Mouse (Mus musculus) intestine, embryonic 15.5 days (tissue): ENCODE data around the gene Fuom. TPM values are rescaled to one million over a fixed set of nuclear protein-coding genes. Genes with fewer than 3 reads are reported as not detected.
A peak's percentile ranks its signal among the peaks of the same experiment; 100 is the strongest.
"Not testable (repeated sequence)": the region's sequence is repeated elsewhere in the genome, so short reads cannot be mapped to it uniquely, and the experiment has no call there.

Experiments
- ATAC-seq: fragments of 200-750 bp; cut with Nextera tagmentation; 2 replicates; pipeline ENCODE4 v1.8.0; 2017; ENCODE audit warnings: moderate TSS enrichment, moderate library complexity
- H3K27ac ChIP-seq: fragments of 300-500 bp; sonication (generic); 2 replicates; pipeline ENCODE4 v1.5.1; 2015; ENCODE audit warnings: mild to moderate bottlenecking, inconsistent platforms
- H3K27me3 ChIP-seq: fragments of 300-500 bp; sonication (generic); replicated peaks from 2 replicates; pipeline ENCODE4 v1.6.1; 2015; ENCODE audit warnings: inconsistent platforms
- H3K36me3 ChIP-seq: fragments of 300-500 bp; sonication (generic); 2 replicates; pipeline ENCODE4 v1.6.1; 2015; ENCODE audit warnings: inconsistent platforms
- H3K4me1 ChIP-seq: fragments of 300-500 bp; sonication (generic); replicated peaks from 2 replicates; pipeline ENCODE4 v1.6.1; 2015; ENCODE audit warnings: inconsistent platforms
- H3K4me2 ChIP-seq: fragments of 300-500 bp; sonication (generic); replicated peaks from 2 replicates; pipeline ENCODE4 v1.6.1; 2015; ENCODE audit warnings: mild to moderate bottlenecking, inconsistent platforms
- H3K4me3 ChIP-seq: fragments of 300-500 bp; sonication (generic); replicated peaks from 2 replicates; pipeline ENCODE4 v1.5.1; 2015; ENCODE audit warnings: inconsistent platforms
- H3K9ac ChIP-seq: fragments of 300-500 bp; sonication (generic); 2 replicates; pipeline ENCODE4 v1.6.1; 2015; ENCODE audit warnings: inconsistent platforms
- H3K9me3 ChIP-seq: fragments of 300-500 bp; sonication (generic); 2 replicates; pipeline ENCODE4 v1.6.1; 2016; ENCODE audit warnings: inconsistent platforms
- WGBS: fragments of 180-500 bp; shearing (Covaris S2); methylation state at CpG from one replicate; pipeline ENCODE4 v1.1.7; 2015; 5-methylcytosine and 5-hydroxymethylcytosine counted together
- polyA plus RNA-seq: library from polyadenylated mRNA; unstranded; fragments of >200 nt; fragmentation: Nextera tagmentation; extraction: Ambion mirVana; gene quantifications from 2 replicates; pipeline ENCODE4 v1.2.1, GENCODE M21; 2015

Fuom gene
- 53.5 and 59.6 TPM in 2 replicates for polyA plus RNA-seq

DNA sequence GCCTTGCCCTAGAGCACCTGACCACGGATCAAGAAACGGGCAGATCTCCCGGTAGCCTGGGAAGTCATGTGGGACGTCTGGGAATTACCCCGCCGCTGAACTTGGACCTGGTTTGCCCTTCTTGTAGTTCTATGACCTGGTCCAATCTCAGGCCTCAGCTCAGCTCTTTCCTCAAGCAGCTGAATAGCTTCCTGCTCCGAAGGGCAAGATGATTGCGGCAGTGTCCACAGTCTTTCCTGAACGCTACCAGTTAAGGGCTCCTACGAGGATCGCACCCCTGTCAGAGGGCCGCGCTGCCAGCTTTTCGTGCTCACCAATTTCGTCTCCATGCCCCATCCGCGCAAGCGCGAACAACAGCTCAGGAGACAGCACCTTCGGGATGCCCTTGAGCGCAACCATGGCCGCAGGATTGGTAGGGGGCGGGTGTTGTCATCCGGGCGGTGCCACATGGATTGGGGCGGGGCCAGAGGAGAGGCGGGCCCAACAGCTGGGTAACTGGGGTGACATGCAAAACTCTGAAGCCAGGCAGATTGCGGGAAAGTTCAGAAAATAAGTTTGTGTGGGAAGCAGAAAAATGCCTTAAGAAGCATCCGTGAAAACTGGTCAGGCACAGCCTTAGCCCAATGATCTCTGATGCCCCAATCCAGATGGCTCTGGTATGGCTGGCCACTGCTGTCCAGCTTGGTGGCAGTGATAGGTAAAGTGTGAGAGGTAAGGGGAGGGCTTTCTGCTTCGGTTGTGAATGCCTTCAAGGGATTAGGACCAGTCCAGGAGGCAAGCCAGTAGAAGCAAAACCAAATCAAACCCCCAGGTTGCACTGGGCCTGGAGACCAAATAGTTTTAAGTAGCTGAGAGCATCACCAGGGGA, at the start of gene Fuom:
Fuom (minus strand) TSS at position 449 of the 868 bp plus-strand sequence.
- Histone ChIP-seq H3K27ac (peak within 1 kb of the TSS; percentile 81), H3K9ac (peak within 1 kb of the TSS; percentile 54), H3K4me1 (0 out of 2 replicates have a peak, but pooled peaks cover 9% of the 10 kb centered on the region), H3K4me3 (peak within 1 kb of the TSS; percentile 41), H3K9me3 (no peaks in the 10 kb centered on the region), H3K27me3 (no peaks in the 10 kb centered on the region), H3K36me3 (peaks cover 8% of the 10 kb centered on the region; the same call in 1 of the 2 replicates), H3K4me2 (peak within 1 kb of the TSS; percentile 81)
- 1% methylated on average over 30 of the region's 30 CpGs for WGBS
- ATAC-seq, result peak; percentile 96

DNA sequence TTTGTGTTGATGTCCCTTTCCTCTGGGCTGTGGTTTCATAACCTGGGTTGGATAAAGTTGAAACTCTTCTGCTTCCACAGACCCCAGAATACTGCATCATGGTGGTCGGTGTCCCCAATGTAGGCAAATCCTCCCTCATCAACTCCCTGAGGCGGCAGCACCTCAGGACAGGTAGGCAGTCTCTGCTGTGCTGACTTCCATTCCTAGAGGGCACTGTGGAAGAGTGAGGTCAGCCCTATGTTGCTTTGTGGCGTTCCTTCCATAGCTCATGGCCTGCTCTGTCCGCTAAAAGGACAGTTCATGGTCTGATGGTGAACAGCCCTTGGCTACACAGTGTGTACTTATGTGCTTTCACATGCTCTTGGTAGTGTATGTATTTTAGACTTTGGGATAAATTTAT, 42.3 kb upstream of the Fuom start:
- H3K27me3 ChIP-seq, result no peaks in the 10 kb centered on the region
- H3K27ac ChIP-seq, result no peak overlapping the region
- H3K4me3 ChIP-seq, result no peak overlapping the region
- ATAC-seq, result no peak
- 0 out of 2 replicates have a peak, but pooled peaks cover 4% of the 10 kb centered on the region for H3K36me3 ChIP-seq
- no peak overlapping the region for H3K4me2 ChIP-seq
- no peaks in the 10 kb centered on the region for H3K4me1 ChIP-seq
- 86% methylated on average over 4 of the region's 4 CpGs for WGBS
- H3K9ac ChIP-seq, result no peak overlapping the region
- no peaks in the 10 kb centered on the region for H3K9me3 ChIP-seq

DNA sequence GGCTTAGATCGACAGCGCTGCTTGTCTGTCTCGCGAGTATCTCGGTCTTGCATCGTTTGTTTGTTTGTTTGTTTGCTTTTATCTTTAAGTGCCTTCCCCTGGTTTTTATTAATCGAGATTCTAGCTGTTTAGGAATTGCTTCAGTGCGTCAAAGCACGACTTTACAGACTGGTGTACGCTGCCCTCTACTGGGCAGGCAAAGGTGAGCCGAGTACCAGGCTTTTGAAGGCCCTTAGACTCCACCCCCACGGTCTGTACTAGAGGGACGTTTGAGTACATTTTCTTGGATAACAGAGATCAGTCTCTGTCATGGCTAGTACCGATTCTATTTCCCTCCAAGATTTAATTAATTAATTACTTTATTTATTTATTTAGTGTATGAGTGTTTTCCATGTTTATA, 39.1 kb upstream of the Fuom start:
- no peak overlapping the region for H3K9ac ChIP-seq
- H3K4me1 ChIP-seq, result no peaks in the 10 kb centered on the region
- H3K27ac ChIP-seq, result no peak overlapping the region
- H3K4me2 ChIP-seq, result no peak overlapping the region
- H3K9me3 ChIP-seq, result no peaks in the 10 kb centered on the region
- no peaks in the 10 kb centered on the region for H3K27me3 ChIP-seq
- no peak overlapping the region for H3K4me3 ChIP-seq
- no peaks in the 10 kb centered on the region for H3K36me3 ChIP-seq
- ATAC-seq, result no peak
- 4% methylated on average over 14 of the region's 14 CpGs for WGBS

DNA sequence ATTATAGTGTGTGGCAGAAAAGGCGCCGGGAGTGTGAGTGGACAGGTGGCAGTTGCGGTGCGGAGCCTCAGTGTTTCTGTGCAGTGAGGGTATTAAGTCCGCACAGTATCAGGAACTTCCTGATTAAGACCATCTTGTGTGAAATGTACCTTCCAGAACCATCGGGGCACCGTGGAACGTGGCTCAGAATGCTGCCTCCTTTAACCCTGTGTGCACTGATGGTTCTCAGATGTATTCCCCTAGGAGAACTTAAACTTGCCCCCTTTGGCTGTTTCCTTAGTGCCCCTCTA, 35.7 kb upstream of the Fuom start:
- H3K9me3 ChIP-seq, result no peaks in the 10 kb centered on the region
- ATAC-seq, result no peak
- H3K4me2 ChIP-seq, result peak overlapping the region; percentile 86
- peaks cover 3% of the 10 kb centered on the region; the same call in 1 of the 2 replicates for H3K36me3 ChIP-seq
- no peaks in the 10 kb centered on the region for H3K27me3 ChIP-seq
- H3K9ac ChIP-seq, result peak overlapping the region; percentile 90
- WGBS, result under 1% methylated on average over 8 of the region's 8 CpGs
- H3K4me3 ChIP-seq, result peak overlapping the region; percentile 81
- H3K4me1 ChIP-seq, result no peaks in the 10 kb centered on the region
- peak overlapping the region; percentile 81 for H3K27ac ChIP-seq

DNA sequence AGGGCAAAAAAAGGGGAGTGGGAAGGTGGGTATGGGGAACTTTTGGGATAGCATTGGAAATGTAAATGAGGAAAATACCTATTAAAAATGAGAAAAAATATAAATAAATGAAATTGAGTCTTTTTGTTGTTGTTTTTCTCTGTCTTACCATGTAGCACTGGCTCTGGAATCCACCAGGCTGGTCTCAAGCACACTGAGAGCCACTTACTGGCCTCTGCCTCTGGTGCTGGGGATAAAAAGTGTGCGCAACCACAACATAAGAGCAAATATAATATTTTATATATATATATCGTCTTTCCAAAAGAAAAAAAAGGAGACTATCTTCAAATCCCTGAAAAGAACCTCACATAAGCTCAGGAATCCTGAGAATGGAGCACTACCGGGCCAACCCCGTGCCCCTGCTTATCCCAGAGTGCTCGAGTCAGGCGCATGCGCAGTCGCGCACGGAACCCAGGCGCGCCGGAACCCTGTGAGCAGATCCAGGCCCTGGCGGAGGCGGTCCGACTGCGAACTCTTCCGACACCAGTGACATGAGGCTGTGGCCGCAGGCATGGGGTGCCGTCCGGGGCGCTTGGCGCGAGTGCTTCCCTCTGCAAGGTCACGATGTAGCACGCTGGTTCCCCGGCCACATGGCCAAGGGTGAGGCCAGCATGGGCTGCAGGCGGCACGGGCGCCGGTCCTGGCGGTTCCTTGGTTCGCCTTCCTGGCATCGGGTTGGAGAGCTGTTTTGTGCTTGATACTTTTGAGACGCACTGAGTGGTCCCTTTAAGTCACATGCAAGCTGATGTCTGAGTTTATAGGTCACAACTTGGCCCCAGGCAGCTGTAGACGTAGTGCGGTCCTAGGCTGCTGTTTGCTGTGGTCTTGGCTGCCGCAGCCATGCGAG, 35.1 kb upstream of the Fuom start, which contains the start of gene Mtg1:
Mtg1 (plus strand) TSS at position 430 of the 886 bp plus-strand sequence.
- Histone ChIP-seq H3K9ac (peak within 1 kb of the TSS; percentile 90), H3K4me3 (peak within 1 kb of the TSS; percentile 81), H3K4me2 (peak within 1 kb of the TSS; percentile 86), H3K36me3 (peaks cover 5% of the 10 kb centered on the region; the same call in 1 of the 2 replicates), H3K27me3 (no peaks in the 10 kb centered on the region), H3K27ac (peak within 1 kb of the TSS; percentile 81), H3K4me1 (no peaks in the 10 kb centered on the region), H3K9me3 (no peaks in the 10 kb centered on the region)
- 2% methylated on average over 39 of the region's 39 CpGs for WGBS
- ATAC-seq, result peak; percentile 99

DNA sequence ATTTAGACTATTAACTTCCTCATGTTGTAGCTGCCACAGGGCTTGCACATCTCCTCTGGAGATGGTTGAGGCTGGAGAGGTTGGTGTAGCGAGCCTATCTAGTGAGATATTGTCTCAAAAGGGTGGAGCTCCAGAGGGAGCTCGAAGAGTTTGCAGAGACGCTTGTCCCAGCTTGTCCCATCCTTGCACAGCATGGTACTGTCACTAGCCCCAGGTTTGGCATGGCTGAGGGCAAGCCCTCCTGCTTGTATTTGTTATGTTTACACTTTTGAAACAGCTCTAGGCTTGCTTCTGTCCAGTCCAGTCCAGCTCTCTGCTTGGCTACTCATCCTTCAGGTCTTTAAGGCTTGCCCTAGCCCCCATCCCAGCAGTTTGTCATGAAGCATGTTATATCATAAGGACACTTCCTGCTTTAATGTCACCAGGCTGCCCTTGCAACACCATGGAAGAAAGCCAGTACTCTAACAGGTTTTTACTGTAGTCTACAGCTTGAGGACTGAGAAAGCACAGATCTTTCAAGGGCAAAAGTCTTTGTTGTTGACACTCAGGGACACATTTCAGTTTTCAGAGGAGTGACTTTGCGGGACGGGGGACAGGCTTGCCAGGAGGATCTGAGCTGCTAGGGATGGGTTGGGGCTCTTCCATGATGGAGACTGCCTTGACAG, 33.0 kb upstream of the Fuom start:
- Histone ChIP-seq H3K27ac (no peak overlapping the region), H3K4me2 (no peak overlapping the region), H3K9ac (no peak overlapping the region), H3K27me3 (no peaks in the 10 kb centered on the region), H3K4me3 (no peak overlapping the region), H3K9me3 (no peaks in the 10 kb centered on the region), H3K36me3 (peaks cover 5% of the 10 kb centered on the region; the same call in 1 of the 2 replicates), H3K4me1 (no peaks in the 10 kb centered on the region)
- WGBS, result 86% methylated on average over 5 of the region's 5 CpGs
- ATAC-seq, result no peak

DNA sequence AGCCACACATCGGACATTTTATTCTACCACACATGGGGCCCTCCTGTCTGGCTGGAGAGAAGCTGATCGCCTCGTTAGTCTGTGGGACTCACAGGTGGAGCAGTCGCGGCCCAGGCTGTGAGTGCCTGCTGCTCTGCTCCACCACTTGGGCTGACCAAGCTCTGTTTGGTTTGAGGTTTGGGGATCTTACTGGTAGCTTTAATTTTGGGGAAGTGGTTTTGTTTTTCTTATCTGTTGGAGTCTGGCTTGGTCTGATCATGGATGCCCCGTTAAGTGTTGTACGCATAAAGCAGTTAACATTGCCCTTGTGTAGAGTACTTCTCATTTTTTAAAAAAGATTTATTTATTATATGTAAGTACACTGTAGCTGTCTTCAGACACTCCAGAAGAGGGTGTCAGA, 31.8 kb upstream of the Fuom start:
- WGBS, result 81% methylated on average over 7 of the region's 7 CpGs
- H3K27ac ChIP-seq, H3K27me3 ChIP-seq, H3K9me3 ChIP-seq, ATAC-seq, H3K4me1 ChIP-seq, H3K9ac ChIP-seq, H3K4me3 ChIP-seq, H3K4me2 ChIP-seq, H3K36me3 ChIP-seq: not testable (repeated sequence)

DNA sequence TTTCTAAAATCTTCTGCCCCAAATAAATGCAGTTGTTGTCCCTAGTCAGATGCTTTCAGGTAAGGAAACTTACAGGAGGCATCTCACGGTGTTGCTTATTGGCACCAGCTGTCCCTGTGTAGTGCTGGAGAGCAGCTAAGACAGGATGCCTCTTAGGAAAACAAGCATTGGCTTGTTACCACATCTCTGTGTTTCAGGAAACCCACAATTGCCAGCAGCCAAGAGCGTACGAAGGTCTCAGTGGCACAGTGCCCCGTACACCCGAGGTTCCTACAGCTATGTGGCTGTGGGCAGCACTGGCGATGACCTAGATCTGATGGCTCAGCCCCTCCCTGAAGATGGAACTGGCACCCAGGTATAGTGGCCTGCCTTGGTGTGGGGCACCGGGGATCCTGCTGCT, 29.9 kb upstream of the Fuom start:
- H3K4me1 ChIP-seq, H3K36me3 ChIP-seq, H3K9ac ChIP-seq, H3K4me2 ChIP-seq, H3K27ac ChIP-seq, ATAC-seq, H3K4me3 ChIP-seq, H3K9me3 ChIP-seq, H3K27me3 ChIP-seq: not testable (repeated sequence)
- 87% methylated on average over 7 of the region's 7 CpGs for WGBS

DNA sequence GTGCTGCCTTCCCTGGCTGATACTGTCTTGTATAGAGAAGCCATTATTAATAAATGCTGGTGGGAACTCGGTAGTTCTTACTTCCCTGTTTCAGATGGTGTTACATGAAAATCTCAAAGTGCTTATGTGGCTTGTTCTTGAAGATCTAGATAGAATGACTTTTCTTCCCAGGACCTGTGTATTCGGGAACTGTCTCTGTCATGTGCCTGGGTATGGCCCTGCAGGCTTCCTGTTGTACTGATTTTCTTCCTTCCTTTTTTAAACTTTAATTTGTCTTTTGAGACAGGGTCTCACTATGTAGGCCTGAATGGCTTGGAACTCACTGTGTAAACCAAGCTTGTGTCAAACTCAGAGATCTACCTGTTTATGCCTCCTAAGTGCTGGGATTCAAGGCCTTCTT, 25.7 kb upstream of the Fuom start:
- 76% methylated on average over 2 of the region's 2 CpGs for WGBS
- no peaks in the 10 kb centered on the region for H3K27me3 ChIP-seq

DNA sequence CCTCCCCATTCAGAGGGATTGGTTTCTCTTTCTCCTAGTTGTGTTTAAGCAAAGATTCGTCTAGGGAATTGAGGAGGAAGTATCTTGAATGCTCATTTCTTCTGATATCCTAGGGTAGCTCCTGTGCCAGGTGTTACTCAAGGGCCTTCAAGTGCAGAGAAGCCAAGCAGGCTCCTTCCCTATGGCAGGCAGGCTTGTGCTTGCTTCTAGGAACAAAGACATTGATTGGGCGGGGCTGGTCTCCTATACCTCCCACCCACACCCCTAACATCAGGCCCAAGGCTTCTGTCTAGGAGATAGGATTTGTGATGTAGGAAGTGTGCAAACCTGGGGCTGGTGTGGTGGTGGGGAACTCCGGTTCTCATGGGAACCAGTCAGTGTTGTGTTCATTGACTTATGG, 24.7 kb upstream of the Fuom start:
- no peak for ATAC-seq
- Histone ChIP-seq H3K4me1 (peaks cover 8% of the 10 kb centered on the region), H3K9ac (no peak overlapping the region), H3K36me3 (no peaks in the 10 kb centered on the region), H3K27me3 (no peaks in the 10 kb centered on the region), H3K4me3 (peak overlapping the region; percentile 12; the same call in 1 of the 2 replicates), H3K9me3 (no peaks in the 10 kb centered on the region), H3K27ac (no peak overlapping the region), H3K4me2 (peak overlapping the region; percentile 51)
- 75% methylated on average over 3 of the region's 3 CpGs for WGBS

More for the DNA sequence above, 25.7 kb upstream of the Fuom start:
- H3K36me3 ChIP-seq, result peaks cover 2% of the 10 kb centered on the region; the same call in 1 of the 2 replicates
- no peaks in the 10 kb centered on the region for H3K9me3 ChIP-seq
- H3K27ac ChIP-seq, result no peak overlapping the region
- no peak overlapping the region for H3K9ac ChIP-seq
- no peak overlapping the region for H3K4me3 ChIP-seq
- H3K4me1 ChIP-seq, result peaks cover 8% of the 10 kb centered on the region
- ATAC-seq, result no peak
- H3K4me2 ChIP-seq, result no peak overlapping the region

DNA sequence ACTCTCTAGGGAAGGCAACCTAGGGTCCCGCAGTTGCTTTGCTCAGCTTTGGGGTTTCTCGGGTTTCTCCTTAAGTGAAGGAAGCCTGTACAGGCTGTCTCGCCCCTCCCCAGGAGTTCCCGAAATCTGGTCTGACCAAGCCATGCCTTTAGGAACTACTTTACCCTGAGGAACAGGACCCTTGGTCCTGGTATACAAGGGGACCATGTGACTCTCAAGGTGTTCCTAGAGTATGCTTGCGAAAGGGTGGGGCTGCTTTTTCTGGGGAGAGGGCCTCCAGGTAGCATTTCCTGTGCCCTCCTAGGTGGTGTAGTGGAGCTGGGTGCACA, 23.7 kb upstream of the Fuom start:
- no peaks in the 10 kb centered on the region for H3K36me3 ChIP-seq
- no peaks in the 10 kb centered on the region for H3K9me3 ChIP-seq
- no peaks in the 10 kb centered on the region for H3K27me3 ChIP-seq
- peaks cover 8% of the 10 kb centered on the region for H3K4me1 ChIP-seq
- H3K4me2 ChIP-seq, result peak overlapping the region; percentile 73
- H3K9ac ChIP-seq, result peak overlapping the region; percentile 90
- peak overlapping the region; percentile 62 for H3K27ac ChIP-seq
- H3K4me3 ChIP-seq, result peak overlapping the region; percentile 72
- peak; percentile 52 for ATAC-seq
- WGBS, result 3% methylated on average over 5 of the region's 5 CpGs
